Mouse (Mus musculus) spleen, postnatal 4 days (tissue): ENCODE results near the gene Gm45623.

Experiments used
- DNase-seq, 2 experiments: peaks; one replicate each; pipeline ENCODE4 v3.0.0; 2022; ENCODE audit warnings: low spot score in 2 of 2

The Gm45623 gene

GRCm38 (mm10) chr13:56752474-56753191 lies 994 bp downstream of the Gm45623 start:
- DNase-seq = no peak

DNA sequence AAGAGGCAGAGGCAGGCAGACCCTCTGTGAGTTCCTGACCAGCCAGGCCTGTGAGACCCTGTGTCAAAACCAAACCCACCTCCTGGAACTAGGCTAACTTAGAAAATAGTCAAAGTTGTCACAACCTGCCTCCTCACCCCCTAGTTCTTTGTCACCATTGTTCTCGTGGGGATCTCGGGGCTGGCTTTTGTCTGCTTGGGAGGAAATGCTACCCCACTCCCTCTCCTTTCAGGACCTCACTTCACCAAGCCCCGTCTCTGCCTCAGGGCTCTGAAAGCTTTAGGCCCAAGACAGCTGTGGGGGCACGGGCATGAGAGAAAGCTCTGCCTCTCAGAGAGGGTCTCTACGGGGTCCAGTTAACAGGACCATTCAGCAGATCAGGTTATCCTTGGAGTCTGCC lies 1.9 kb downstream of the Gm45623 start:
- DNase-seq = no peak

DNA sequence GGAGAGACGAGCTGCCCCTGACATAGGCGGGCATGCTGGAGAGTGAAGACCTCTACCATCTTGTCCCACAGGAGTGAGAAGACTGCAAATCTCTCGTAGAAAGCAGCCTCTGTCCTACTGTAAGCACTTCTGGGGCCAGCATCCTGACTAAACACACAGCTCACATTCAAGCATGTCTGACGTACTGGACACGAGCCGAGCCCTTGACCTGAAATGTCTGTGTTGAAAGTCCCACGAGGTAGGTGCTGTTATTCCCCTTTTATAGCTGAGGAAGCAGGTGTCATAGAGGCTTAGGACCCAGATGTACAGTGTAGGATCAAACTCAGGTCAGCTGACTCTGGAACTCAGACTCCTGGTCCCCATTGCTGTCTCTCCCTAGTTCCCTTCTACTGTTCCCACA lies 4.2 kb downstream of the Gm45623 start:
- DNase-seq = no peak

- no peak for DNase-seq
These were observed 6.1 kb downstream of the Gm45623 start for GRCm38 (mm10) chr13:56747554-56747953.

GRCm38 (mm10) chr13:56746739-56747532 lies 6.7 kb downstream of the Gm45623 start:
- no peak for DNase-seq

DNA sequence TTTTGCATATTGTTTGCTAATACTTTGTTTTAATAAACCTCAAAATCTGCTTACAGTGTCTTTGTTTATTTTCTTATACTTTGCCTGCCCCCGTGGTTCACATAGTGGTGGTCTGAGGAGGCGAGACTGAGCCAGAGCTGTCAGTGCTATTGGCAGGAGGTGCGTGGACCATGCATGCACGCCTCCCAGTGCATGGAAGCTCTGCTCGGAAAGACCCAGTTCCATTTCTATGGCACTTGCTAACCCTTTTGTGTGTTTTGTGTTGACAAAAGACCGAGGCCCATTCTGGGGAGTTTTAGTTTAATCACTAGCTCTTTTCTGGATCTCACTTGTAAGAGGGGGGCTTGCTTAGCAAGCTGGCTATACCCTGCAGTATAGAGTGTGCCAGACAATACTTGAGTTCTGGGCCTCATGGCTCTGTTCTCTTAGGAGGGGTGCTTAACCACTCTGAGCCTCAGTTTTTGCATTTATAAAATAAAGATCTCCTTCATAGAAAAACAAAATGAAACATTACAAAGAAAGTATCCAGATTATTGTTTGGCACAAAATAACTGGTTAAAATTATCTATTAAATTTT lies 11.2 kb downstream of the Gm45623 start:
- DNase-seq = no peak

- no peak for DNase-seq
These were observed 11.9 kb downstream of the Gm45623 start for GRCm38 (mm10) chr13:56741691-56742090.

DNA sequence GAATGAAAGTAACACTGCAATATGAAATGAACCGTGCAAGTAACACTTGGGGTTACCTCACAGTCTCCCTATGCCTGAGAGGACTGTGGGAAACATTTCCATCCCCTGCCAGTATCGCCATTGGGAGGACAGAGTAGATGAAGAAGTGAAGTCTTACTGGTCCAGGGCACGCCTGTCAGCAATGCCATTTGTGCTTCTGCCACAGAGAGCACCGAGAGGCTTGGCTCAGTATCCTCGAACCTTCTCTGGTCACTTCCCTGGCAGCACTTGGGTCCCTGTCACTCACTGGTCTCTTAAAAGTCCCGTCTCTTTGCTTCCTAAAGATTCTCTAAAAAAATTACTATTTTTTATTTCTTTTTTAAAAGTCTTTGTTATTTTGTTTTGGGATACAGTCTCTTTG lies 13.1 kb downstream of the Gm45623 start:
- no peak for DNase-seq

- no peak for DNase-seq
These were observed 14.1 kb downstream of the Gm45623 start for GRCm38 (mm10) chr13:56739556-56739955.

GRCm38 (mm10) chr13:56735212-56735875 lies 18.3 kb downstream of the Gm45623 start:
- no peak for DNase-seq

DNA sequence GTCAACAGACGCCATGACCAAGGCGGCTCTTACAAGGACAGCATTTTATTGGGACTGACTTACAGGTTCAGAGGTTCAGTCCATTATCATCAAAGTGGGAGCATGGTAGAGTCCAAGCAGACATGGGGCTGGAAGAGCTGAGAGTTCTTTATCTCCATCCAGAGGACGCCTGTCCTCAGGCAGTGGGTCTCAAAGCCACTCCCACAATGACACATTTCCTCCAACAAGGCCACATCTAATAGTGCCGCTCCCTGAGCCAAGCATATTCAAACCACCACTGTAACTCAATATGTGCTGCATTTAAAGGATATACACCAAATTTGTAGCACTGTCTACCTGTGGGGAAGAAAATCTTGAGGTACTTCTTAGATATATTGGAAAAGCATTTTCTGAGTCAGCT lies 19.0 kb downstream of the Gm45623 start:
- DNase-seq = no peak

- DNase-seq = no peak
These were observed 24.6 kb downstream of the Gm45623 start for GRCm38 (mm10) chr13:56729046-56729445.

DNA sequence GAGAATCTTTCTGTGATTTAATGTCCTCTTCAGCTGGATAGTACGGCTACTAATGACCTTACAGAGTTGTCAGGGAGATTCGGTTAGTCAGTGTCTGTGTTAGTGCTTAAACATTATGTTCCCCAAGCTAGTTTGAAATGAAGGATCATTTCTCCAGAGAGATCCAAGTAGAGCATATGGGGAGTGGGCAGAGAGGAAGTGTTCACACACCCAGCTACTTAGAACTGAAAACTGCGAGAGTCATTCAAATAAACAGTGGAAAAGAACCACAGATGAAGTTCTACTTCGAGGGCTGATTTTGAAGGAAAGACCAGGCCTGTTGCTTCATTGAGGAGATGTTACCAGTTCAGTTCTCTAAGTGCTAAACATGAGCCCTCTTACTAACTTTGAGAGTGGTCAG lies 27.1 kb downstream of the Gm45623 start:
- DNase-seq = no peak

DNA sequence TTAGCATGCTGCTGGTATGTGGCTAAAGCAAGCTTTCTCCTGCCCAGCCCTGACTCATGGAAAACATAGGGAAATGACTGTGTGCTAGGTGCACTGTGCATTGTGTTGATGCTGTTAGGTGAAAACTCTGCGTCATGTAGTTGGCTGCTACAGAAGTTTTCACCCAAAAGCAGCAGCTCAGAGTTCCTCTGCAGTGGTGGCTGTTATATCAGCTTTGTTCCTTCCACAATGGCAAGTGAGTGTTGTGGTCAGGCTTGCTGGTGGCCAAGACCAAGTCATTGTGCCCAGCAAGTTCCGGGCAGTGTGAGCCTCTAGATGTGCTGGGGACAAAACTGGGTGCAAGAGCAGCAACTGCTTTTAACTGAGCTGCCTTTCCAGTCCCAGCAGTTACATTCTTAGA lies 41.4 kb downstream of the Gm45623 start:
- no peak for DNase-seq

DNA sequence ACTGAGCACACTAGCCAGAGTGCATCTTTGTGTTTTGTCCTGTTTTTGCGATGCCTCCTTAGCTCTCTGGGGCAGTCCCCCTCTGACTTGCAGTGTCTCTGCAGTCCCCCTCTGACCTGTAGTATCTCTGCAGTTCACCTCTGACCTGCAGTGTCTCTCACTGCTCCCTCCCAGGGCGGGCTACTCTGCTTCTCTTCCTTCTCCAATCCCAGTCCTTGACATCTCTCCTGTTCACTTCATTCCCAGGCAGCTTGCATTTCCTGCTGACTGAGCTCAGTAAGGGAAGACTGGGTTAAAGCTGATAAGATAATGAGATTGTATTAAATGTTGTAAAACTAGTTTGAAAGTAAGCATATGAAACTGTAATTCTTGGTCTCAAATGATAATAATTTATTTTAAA lies 43.0 kb downstream of the Gm45623 start:
- no peak for DNase-seq

GRCm38 (mm10) chr13:56707606-56708005 lies 46.0 kb downstream of the Gm45623 start:
- no peak for DNase-seq

DNA sequence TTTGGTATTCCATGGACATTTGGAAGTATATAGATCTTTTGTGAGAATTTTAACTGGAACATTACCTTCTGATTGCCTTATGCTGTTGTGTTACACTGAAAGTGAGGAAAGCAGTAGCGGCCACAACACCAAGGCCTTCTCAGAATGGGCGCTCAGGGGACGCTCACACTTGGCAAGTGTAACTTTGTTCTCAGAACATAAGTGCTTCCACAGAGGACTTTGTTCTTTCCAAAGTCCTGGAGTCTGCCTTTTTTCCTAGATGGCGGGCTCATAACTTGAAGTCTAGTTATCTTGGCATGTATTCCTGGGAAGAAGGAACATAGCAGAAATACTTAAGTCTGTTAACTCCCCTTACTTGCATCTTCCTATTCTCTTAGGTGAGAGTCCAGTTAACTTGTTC lies 46.5 kb downstream of the Gm45623 start:
- no peak for DNase-seq

GRCm38 (mm10) chr13:56704596-56704995 lies 49.0 kb downstream of the Gm45623 start:
- no peak for DNase-seq

DNA sequence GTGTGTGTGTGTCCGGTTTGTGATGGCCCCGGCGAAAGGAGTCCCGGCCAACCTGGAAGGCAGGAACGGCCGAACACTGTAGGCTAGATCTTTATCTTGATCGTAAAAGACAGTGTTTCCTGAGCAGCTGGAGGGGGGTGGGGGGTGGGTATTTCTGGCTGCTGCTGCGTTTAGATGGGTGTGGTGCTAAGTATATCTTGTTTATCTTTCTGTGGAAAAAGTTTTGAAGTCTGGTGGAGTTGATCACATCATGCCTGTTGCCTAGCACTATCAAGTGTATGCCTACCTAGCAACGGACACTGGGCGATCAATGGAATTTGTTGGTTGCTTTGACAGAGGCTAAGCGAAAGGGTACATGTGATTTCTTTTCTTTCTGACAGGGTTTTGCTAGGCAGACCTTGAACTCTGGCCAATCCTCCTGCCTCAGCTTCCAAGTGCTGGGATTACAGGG lies 49.7 kb downstream of the Gm45623 start:
- no peak for DNase-seq

DNA sequence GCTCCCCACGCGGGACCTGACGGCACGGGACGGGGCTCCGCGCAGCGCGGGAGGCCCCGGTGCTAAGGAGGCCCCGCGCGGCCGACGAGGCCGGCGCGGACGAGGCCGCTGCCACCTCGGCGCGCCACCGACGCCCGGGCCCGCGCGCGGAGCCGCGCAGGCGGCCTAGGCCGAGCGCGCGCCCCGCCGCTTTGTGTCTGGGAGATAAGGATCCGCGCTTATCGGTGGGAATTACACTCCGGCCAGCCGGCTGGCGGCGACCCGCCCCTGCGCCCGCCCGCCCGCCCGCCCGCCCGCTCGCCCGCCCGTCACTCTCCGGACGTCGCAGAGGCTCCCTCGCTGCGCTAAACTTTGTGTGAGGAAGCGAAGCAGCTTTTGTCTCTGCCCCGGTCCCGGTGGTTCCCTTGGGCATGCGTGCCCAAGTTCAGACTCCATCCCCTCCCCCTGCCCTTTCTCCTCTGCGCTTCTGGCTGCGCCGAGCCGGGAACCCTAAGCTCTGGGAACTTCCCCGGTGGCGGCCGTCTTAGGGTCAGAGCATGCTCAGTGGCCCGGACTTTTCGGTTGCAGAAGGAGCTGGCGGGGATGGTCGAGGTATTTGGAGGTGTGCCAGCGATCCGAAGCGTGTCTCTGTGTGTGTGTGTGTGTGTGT lies 50.3 kb downstream of the Gm45623 start:
- DNase-seq = peak; percentile 51 to 74

- peak; percentile 78 to 90 for DNase-seq
These were observed 51.0 kb downstream of the Gm45623 start, which contains the start of gene Smad5 for GRCm38 (mm10) chr13:56702469-56703221. Smad5 (plus strand) TSS chr13:56703010.
